Mouse (Mus musculus) C2C12 (cell line): ENCODE results near the gene Ak8. TPM values are rescaled to one million over a fixed set of nuclear protein-coding genes. Genes with fewer than 3 reads are reported as not detected.

Experiments used
- H3K27me3 ChIP-seq: one replicate; pipeline ENCODE4 v1.6.1; 2011; ENCODE audit not compliant: control insufficient read depth, insufficient read depth, insufficient read length
- H3K36me3 ChIP-seq: one replicate; pipeline ENCODE4 v1.6.1; 2011; ENCODE audit not compliant: control insufficient read depth, insufficient read depth
- H3K4me3 ChIP-seq: one replicate; pipeline ENCODE4 v1.5.1; 2011; ENCODE audit warnings: mild to moderate bottlenecking, control low read depth; ENCODE audit not compliant: poor library complexity, insufficient read depth, severe bottlenecking
- H3K79me2 ChIP-seq: one replicate; pipeline ENCODE4 v1.6.1; 2011; ENCODE audit not compliant: control insufficient read depth, insufficient read depth
- H3K79me3 ChIP-seq: one replicate; pipeline ENCODE4 v1.6.1; 2011; ENCODE audit warnings: low read depth, control low read depth
- H3ac ChIP-seq: one replicate; pipeline ENCODE3; 2011; ENCODE audit warnings: low read depth; ENCODE audit not compliant: control insufficient read depth, insufficient read length
- CEBPB ChIP-seq: IDR thresholded peaks from one replicate; pipeline ENCODE4 v1.6.1; 2011; ENCODE audit warnings: low read depth, mild to moderate bottlenecking, control low read depth, moderate library complexity
- CTCF ChIP-seq: IDR thresholded peaks from one replicate; pipeline ENCODE4 v1.5.1; 2011; ENCODE audit not compliant: control insufficient read depth, insufficient read depth, insufficient read length
- FOSL1 ChIP-seq: IDR thresholded peaks from one replicate; pipeline ENCODE4 v1.8.0; 2011; ENCODE audit warnings: mild to moderate bottlenecking, low read length; ENCODE audit not compliant: poor library complexity, insufficient read depth, severe bottlenecking
- MAX ChIP-seq: IDR thresholded peaks from one replicate; pipeline ENCODE4 v1.6.1; 2011; ENCODE audit warnings: mild to moderate bottlenecking, control low read depth
- MYOD1 ChIP-seq: IDR thresholded peaks from one replicate; pipeline ENCODE4 v1.6.1; 2011; ENCODE audit warnings: low read depth; ENCODE audit not compliant: control insufficient read depth, insufficient read length
- MYOG ChIP-seq: IDR thresholded peaks from one replicate; pipeline ENCODE4 v1.6.1; 2011; ENCODE audit not compliant: control insufficient read depth, insufficient read length; ENCODE audit errors: extremely low read depth
- USF1 ChIP-seq: IDR thresholded peaks from one replicate; pipeline ENCODE4 v1.6.1; 2011; ENCODE audit warnings: low read depth, mild to moderate bottlenecking, control low read depth, moderate library complexity
- polyA plus RNA-seq: library from polyadenylated mRNA; unstranded; fragments of >200 nt; fragmentation: generic; extraction: Trizol; gene quantifications from one replicate; pipeline ENCODE4 v1.2.1, GENCODE M21; 2012; ENCODE audit warnings: missing spikeins

Ak8 gene
- polyA plus RNA-seq, 1 experiment: 0.04 TPM

GRCm38 (mm10) chr2:28755451-28755850, 55.5 kb downstream of the Ak8 start:
- Histone ChIP-seq H3K79me3 (no peaks in the 10 kb centered on the region), H3K4me3 (no peak overlapping the region), H3K36me3 (no peaks in the 10 kb centered on the region), H3K79me2 (no peaks in the 10 kb centered on the region), H3K27me3 (peaks cover 73% of the 10 kb centered on the region), H3ac (no peak overlapping the region)
- peak; percentile 60 for TF ChIP-seq CTCF
- TF ChIP-seq MYOG: no peak
- no peak for TF ChIP-seq CEBPB
- TF ChIP-seq MYOD1: no peak
- TF ChIP-seq MAX: no peak

GRCm38 (mm10) chr2:28756201-28756600, 56.2 kb downstream of the Ak8 start:
- peak; percentile 27 for TF ChIP-seq CTCF
- TF ChIP-seq CEBPB: no peak
- no peak for TF ChIP-seq MYOG
- TF ChIP-seq MAX: no peak
- TF ChIP-seq FOSL1: no peak
- TF ChIP-seq USF1: no peak
- Histone ChIP-seq H3K36me3 (no peaks in the 10 kb centered on the region), H3K79me2 (no peaks in the 10 kb centered on the region), H3K27me3 (peaks cover 72% of the 10 kb centered on the region), H3K79me3 (no peaks in the 10 kb centered on the region), H3ac (no peak overlapping the region), H3K4me3 (no peak overlapping the region)

- peaks cover 70% of the 10 kb centered on the region for H3K27me3 ChIP-seq
- no peak overlapping the region for H3ac ChIP-seq
- no peak overlapping the region for H3K4me3 ChIP-seq
- no peaks in the 10 kb centered on the region for H3K79me2 ChIP-seq
- H3K36me3 ChIP-seq: no peaks in the 10 kb centered on the region
- H3K79me3 ChIP-seq: no peaks in the 10 kb centered on the region
- no peak for TF ChIP-seq MYOD1
- TF ChIP-seq CEBPB: no peak
- no peak for TF ChIP-seq MYOG
- TF ChIP-seq MAX: no peak
- TF ChIP-seq FOSL1: no peak
- TF ChIP-seq USF1: no peak
- no peak for TF ChIP-seq CTCF
Observed at GRCm38 (mm10) chr2:28759441-28759840, 59.5 kb downstream of the Ak8 start.

DNA sequence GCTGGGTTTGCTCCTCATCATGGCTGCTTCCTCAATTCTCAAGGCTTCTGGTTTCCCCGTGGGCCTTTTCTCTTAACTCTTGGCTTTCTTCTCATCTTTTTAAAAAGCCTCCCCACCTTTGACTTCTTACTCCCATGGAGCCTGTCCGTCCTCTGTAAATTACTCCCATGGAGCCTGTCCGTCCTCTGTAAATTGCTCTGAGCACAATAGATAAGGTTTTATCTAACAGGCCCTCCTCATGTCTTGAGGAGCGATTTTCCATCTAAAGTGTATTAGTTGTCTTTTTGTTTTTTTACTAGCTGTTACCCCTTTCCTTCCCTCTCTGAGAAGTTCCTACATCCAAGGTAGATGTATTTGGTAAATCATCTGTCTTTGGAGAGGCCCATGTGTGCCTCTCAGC, 66.6 kb downstream of the Ak8 start:
- Histone ChIP-seq H3K4me3 (no peak overlapping the region), H3K79me2 (no peaks in the 10 kb centered on the region), H3K79me3 (no peaks in the 10 kb centered on the region), H3K27me3 (peaks cover 83% of the 10 kb centered on the region), H3K36me3 (no peaks in the 10 kb centered on the region), H3ac (no peak overlapping the region)
- TF ChIP-seq MYOG (no peak), CTCF (no peak), MAX (no peak), MYOD1 (no peak), USF1 (no peak), FOSL1 (no peak), CEBPB (no peak)

DNA sequence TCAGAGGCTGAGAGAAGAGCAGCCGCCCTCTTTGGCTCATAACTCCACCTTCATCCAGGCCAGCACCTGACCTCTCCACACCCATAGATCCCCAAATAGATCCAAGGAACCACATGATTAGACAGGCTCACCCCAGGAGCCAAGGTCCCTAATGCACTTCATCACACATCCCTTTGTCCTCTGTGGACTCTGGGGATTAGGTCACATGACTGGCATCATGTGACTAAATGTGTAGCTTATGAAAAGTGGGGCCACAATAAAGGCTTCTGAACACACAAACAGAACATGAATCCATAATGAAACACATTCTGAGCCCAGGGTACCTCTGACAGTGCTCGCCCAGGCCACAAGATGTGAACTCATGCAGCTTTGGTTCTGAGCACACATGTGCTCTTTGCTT, 67.1 kb downstream of the Ak8 start:
- TF ChIP-seq USF1 (peak; percentile 73), MYOD1 (no peak)
- no peak overlapping the region for H3ac ChIP-seq
- H3K36me3 ChIP-seq: no peaks in the 10 kb centered on the region
- H3K27me3 ChIP-seq: peaks cover 83% of the 10 kb centered on the region
- no peaks in the 10 kb centered on the region for H3K79me3 ChIP-seq
- no peaks in the 10 kb centered on the region for H3K79me2 ChIP-seq
- no peak overlapping the region for H3K4me3 ChIP-seq

DNA sequence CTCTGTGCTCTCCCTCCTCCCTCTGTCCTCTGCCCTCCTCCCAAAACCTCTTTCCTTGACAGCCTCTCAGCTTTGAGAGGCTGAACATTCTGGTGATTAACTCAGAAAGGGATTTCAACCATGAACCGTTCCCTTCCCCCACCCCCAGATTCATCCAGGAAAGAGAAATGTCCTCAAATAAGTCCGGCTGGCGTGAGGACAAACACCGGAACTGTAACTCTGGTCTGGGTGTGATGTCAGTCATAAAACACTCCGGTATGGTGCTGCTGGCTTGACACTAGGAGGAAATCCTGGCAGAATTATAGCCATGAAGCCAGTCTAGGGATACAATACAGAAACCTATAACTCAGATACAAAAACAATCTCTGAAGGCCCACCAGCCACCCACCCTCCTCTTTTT, 70.7 kb downstream of the Ak8 start:
- no peak for TF ChIP-seq CEBPB

DNA sequence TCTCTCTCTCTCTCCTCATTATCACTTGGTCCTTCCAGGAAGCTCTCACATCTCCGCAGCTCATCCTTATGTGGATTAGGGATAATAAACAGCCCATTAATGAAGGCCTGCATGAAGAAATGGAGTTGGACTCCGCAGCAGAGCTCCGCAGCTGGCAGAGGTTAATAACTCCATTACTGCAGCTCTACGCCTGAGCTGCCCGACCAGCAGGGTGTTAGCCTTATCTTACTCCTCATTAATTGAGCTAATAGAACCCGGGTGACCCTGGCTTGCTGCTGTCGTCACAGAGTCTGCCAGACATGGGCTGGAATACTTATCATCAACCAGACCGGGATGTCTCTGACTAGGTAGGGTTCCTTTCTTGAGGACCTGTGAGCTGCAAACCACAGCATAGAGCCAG, 74.1 kb downstream of the Ak8 start:
- Histone ChIP-seq H3K4me3 (no peak overlapping the region), H3K79me3 (no peaks in the 10 kb centered on the region), H3K27me3 (peaks cover 68% of the 10 kb centered on the region), H3K36me3 (no peaks in the 10 kb centered on the region), H3K79me2 (no peaks in the 10 kb centered on the region), H3ac (no peak overlapping the region)
- no peak for TF ChIP-seq MYOG
- no peak for TF ChIP-seq MYOD1
- TF ChIP-seq CEBPB: no peak
- no peak for TF ChIP-seq MAX
- no peak for TF ChIP-seq FOSL1
- no peak for TF ChIP-seq USF1
- no peak for TF ChIP-seq CTCF

More for the DNA sequence above, 70.7 kb downstream of the Ak8 start:
- H3K4me3 ChIP-seq: no peak overlapping the region
- H3K36me3 ChIP-seq: no peaks in the 10 kb centered on the region
- peaks cover 71% of the 10 kb centered on the region for H3K27me3 ChIP-seq
- H3ac ChIP-seq: no peak overlapping the region
- H3K79me2 ChIP-seq: no peaks in the 10 kb centered on the region
- no peaks in the 10 kb centered on the region for H3K79me3 ChIP-seq
